Mouse (Mus musculus): ENCODE measurements at regions not wholly inside any gene's neighbourhood (a gene's known extent, or its start where the extent isn't known, plus 50 kb on each side); places are given as distances from the start of the nearest gene placed in this dataset.

GRCm38 (mm10) chr15:42100730-42101129, 1966.6 kb downstream of the 9330182O14Rik start:
- H3K79me2 ChIP-seq (ENCODE audit: control insufficient read depth, insufficient read depth): no peaks in the 10 kb centered on the region
- TF ChIP-seq E2F4 (IDR thresholded peaks at IDR 0.05; ENCODE audit: insufficient read depth): no peak
- no peak for TF ChIP-seq POLR2AphosphoS2 (IDR thresholded peaks at IDR 0.05; ENCODE audit: insufficient read length, low read depth)
- TF ChIP-seq MAX (IDR thresholded peaks at IDR 0.05; ENCODE audit: low read depth): no peak
- TF ChIP-seq CEBPB (IDR thresholded peaks at IDR 0.05; ENCODE audit: insufficient read depth, poor library complexity, severe bottlenecking): no peak
- TF ChIP-seq TCF12 (IDR thresholded peaks at IDR 0.05; ENCODE audit: insufficient read depth, poor library complexity, severe bottlenecking): no peak
- TF ChIP-seq TCF3 (IDR thresholded peaks at IDR 0.05; ENCODE audit: insufficient read length, low read depth): no peak
- no peak for TF ChIP-seq REST (IDR thresholded peaks at IDR 0.05; ENCODE audit: insufficient read depth, insufficient read length)
- no peak for TF ChIP-seq SRF (IDR thresholded peaks at IDR 0.05; ENCODE audit: control insufficient read depth, insufficient read length, low read depth)
- TF ChIP-seq POLR2A (IDR thresholded peaks at IDR 0.05; ENCODE audit: insufficient read length, low read depth): no peak
- no peak for TF ChIP-seq MYOG (IDR thresholded peaks at IDR 0.05; ENCODE audit: control insufficient read depth in 1 of 3, insufficient read depth in 1 of 3, insufficient read length in 2 of 3, low read depth in 2 of 3)
- TF ChIP-seq MYOD1 (IDR thresholded peaks at IDR 0.05; ENCODE audit: control insufficient read depth in 1 of 3, insufficient read length in 2 of 3, low read depth in 2 of 3): no peak
- no peak for TF ChIP-seq USF1 (IDR thresholded peaks at IDR 0.05; ENCODE audit: low read depth)
- no peak overlapping the region for H3K4me2 ChIP-seq (ENCODE audit: low read depth)
- no peaks in the 10 kb centered on the region for H3K36me3 ChIP-seq (ENCODE audit: control insufficient read depth, insufficient read depth)
- H3ac ChIP-seq (ENCODE audit: control insufficient read depth, insufficient read length): no peak overlapping the region
- no peak overlapping the region for H3K4me3 ChIP-seq
- no peaks in the 10 kb centered on the region for H3K27me3 ChIP-seq (ENCODE audit: control insufficient read depth, insufficient read depth, insufficient read length)

- TF ChIP-seq TCF3 (IDR thresholded peaks at IDR 0.05; ENCODE audit: insufficient read length, low read depth) (no peak), USF1 (IDR thresholded peaks at IDR 0.05; ENCODE audit: low read depth) (no peak), MYOG (IDR thresholded peaks at IDR 0.05; ENCODE audit: control insufficient read depth in 1 of 3, insufficient read depth in 1 of 3, insufficient read length in 2 of 3, low read depth in 2 of 3) (no peak), CEBPB (IDR thresholded peaks at IDR 0.05; ENCODE audit: insufficient read depth, poor library complexity, severe bottlenecking) (no peak), TCF12 (IDR thresholded peaks at IDR 0.05; ENCODE audit: insufficient read depth, poor library complexity, severe bottlenecking) (no peak), POLR2AphosphoS2 (IDR thresholded peaks at IDR 0.05; ENCODE audit: insufficient read length, low read depth) (no peak), POLR2A (IDR thresholded peaks at IDR 0.05; ENCODE audit: insufficient read length, low read depth) (no peak), E2F4 (IDR thresholded peaks at IDR 0.05; ENCODE audit: insufficient read depth) (no peak), MYOD1 (IDR thresholded peaks at IDR 0.05; ENCODE audit: control insufficient read depth in 1 of 3, insufficient read length in 2 of 3, low read depth in 2 of 3) (no peak), SRF (IDR thresholded peaks at IDR 0.05; ENCODE audit: control insufficient read depth, insufficient read length, low read depth) (no peak)
- H3K27me3 ChIP-seq (ENCODE audit: control insufficient read depth, insufficient read depth, insufficient read length): no peaks in the 10 kb centered on the region
- no peak overlapping the region for H3K4me2 ChIP-seq (ENCODE audit: low read depth)
- no peaks in the 10 kb centered on the region for H3K79me2 ChIP-seq (ENCODE audit: control insufficient read depth, insufficient read depth)
- no peaks in the 10 kb centered on the region for H3K36me3 ChIP-seq (ENCODE audit: control insufficient read depth, insufficient read depth)
- no peak overlapping the region for H3K4me3 ChIP-seq
- no peak overlapping the region for H3ac ChIP-seq (ENCODE audit: control insufficient read depth, insufficient read length)
Observed at GRCm38 (mm10) chr15:42104816-42105215, 1970.7 kb downstream of the 9330182O14Rik start.

GRCm38 (mm10) chr15:42107106-42107505, 1972.9 kb downstream of the 9330182O14Rik start:
- Histone ChIP-seq H3K79me2 (ENCODE audit: control insufficient read depth, insufficient read depth) (no peaks in the 10 kb centered on the region), H3K27me3 (ENCODE audit: control insufficient read depth, insufficient read depth, insufficient read length) (no peaks in the 10 kb centered on the region), H3ac (ENCODE audit: control insufficient read depth, insufficient read length) (no peak overlapping the region), H3K4me3 (no peak overlapping the region), H3K4me2 (ENCODE audit: low read depth) (no peak overlapping the region), H3K36me3 (ENCODE audit: control insufficient read depth, insufficient read depth) (no peaks in the 10 kb centered on the region)
- TF ChIP-seq CEBPB (IDR thresholded peaks at IDR 0.05; ENCODE audit: insufficient read depth, poor library complexity, severe bottlenecking): no peak
- TF ChIP-seq MAX (IDR thresholded peaks at IDR 0.05; ENCODE audit: low read depth): no peak
- TF ChIP-seq E2F4 (IDR thresholded peaks at IDR 0.05; ENCODE audit: insufficient read depth): no peak
- no peak for TF ChIP-seq POLR2AphosphoS2 (IDR thresholded peaks at IDR 0.05; ENCODE audit: insufficient read length, low read depth)
- no peak for TF ChIP-seq MYOG (IDR thresholded peaks at IDR 0.05; ENCODE audit: control insufficient read depth in 1 of 3, insufficient read depth in 1 of 3, insufficient read length in 2 of 3, low read depth in 2 of 3)
- no peak for TF ChIP-seq TCF12 (IDR thresholded peaks at IDR 0.05; ENCODE audit: insufficient read depth, poor library complexity, severe bottlenecking)
- no peak for TF ChIP-seq POLR2A (IDR thresholded peaks at IDR 0.05; ENCODE audit: insufficient read length, low read depth)
- no peak for TF ChIP-seq SRF (IDR thresholded peaks at IDR 0.05; ENCODE audit: control insufficient read depth, insufficient read length, low read depth)
- TF ChIP-seq USF1 (IDR thresholded peaks at IDR 0.05; ENCODE audit: low read depth): no peak
- TF ChIP-seq REST (IDR thresholded peaks at IDR 0.05; ENCODE audit: insufficient read depth, insufficient read length): no peak

- Histone ChIP-seq H3K79me2 (ENCODE audit: control insufficient read depth, insufficient read depth) (no peaks in the 10 kb centered on the region), H3ac (ENCODE audit: control insufficient read depth, insufficient read length) (no peak overlapping the region), H3K4me3 (no peak overlapping the region), H3K36me3 (ENCODE audit: control insufficient read depth, insufficient read depth) (no peaks in the 10 kb centered on the region), H3K4me2 (ENCODE audit: low read depth) (no peak overlapping the region), H3K27me3 (ENCODE audit: control insufficient read depth, insufficient read depth, insufficient read length) (no peaks in the 10 kb centered on the region)
- TF ChIP-seq POLR2AphosphoS2 (IDR thresholded peaks at IDR 0.05; ENCODE audit: insufficient read length, low read depth) (no peak), MYOD1 (IDR thresholded peaks at IDR 0.05; ENCODE audit: control insufficient read depth in 1 of 3, insufficient read length in 2 of 3, low read depth in 2 of 3) (no peak), CEBPB (IDR thresholded peaks at IDR 0.05; ENCODE audit: insufficient read depth, poor library complexity, severe bottlenecking) (no peak), POLR2A (IDR thresholded peaks at IDR 0.05; ENCODE audit: insufficient read length, low read depth) (no peak), TCF12 (IDR thresholded peaks at IDR 0.05; ENCODE audit: insufficient read depth, poor library complexity, severe bottlenecking) (no peak), MYOG (IDR thresholded peaks at IDR 0.05; ENCODE audit: control insufficient read depth in 1 of 3, insufficient read depth in 1 of 3, insufficient read length in 2 of 3, low read depth in 2 of 3) (no peak), E2F4 (IDR thresholded peaks at IDR 0.05; ENCODE audit: insufficient read depth) (no peak), SRF (IDR thresholded peaks at IDR 0.05; ENCODE audit: control insufficient read depth, insufficient read length, low read depth) (no peak), REST (IDR thresholded peaks at IDR 0.05; ENCODE audit: insufficient read depth, insufficient read length) (no peak), MAX (IDR thresholded peaks at IDR 0.05; ENCODE audit: low read depth) (no peak), USF1 (IDR thresholded peaks at IDR 0.05; ENCODE audit: low read depth) (no peak), TCF3 (IDR thresholded peaks at IDR 0.05; ENCODE audit: insufficient read length, low read depth) (no peak)
Observed at GRCm38 (mm10) chr15:42111811-42112210, 1977.6 kb downstream of the 9330182O14Rik start.
